Mouse (Mus musculus): ENCODE results near the gene Lrrc18. TPM values are rescaled to one million over a fixed set of nuclear protein-coding genes. Genes with fewer than 3 reads are reported as not detected.

Gene Lrrc18
- total RNA-seq, 2 experiments from 2014 or later: 0.22 to 0.33 TPM

- DNase-seq: no peak
Measured at GRCm38 (mm10) chr14:33053441-33053840, 62.3 kb downstream of the Lrrc18 start.

GRCm38 (mm10) chr14:33058881-33059660 is 67.9 kb downstream of the Lrrc18 start:
- DNase-seq: no peak

GRCm38 (mm10) chr14:33062996-33063395 is 71.8 kb downstream of the Lrrc18 start:
- no peak for DNase-seq

Other genes starting within 250 kb of the Lrrc18 start
- under 1 TPM; 0.52 to 0.83 TPM for gene Tmem273, start 205.4 kb upstream of the Lrrc18 start, total RNA-seq (2021)
- not detected for gene Fam170b, start 157.4 kb upstream of the Lrrc18 start, total RNA-seq (2021)
- 1 to 10 TPM; 3.9 to 4.2 TPM for gene Vstm4, start 134.6 kb upstream of the Lrrc18 start, total RNA-seq (2021)
- gene Wdfy4, start 194.1 kb downstream of the Lrrc18 start, total RNA-seq (2021): 1 to 10 TPM in 1 of 2 experiments, under 1 TPM in 1; 0.91 to 2.0 TPM
- gene Arhgap22, start 222.6 kb downstream of the Lrrc18 start, total RNA-seq (2021): 1 to 10 TPM; 8.1 to 8.8 TPM